Mouse (Mus musculus) embryonic facial prominence, embryonic 11.5 days (tissue): Measurements from ENCODE around the gene Kifap3. TPM values are rescaled to one million over a fixed set of nuclear protein-coding genes. Genes with fewer than 3 reads are reported as not detected.
"Not testable (repeated sequence)": the region's sequence is repeated elsewhere in the genome, so short reads cannot be mapped to it uniquely, and the experiment has no call there.

ENCODE experiments used
- ATAC-seq: fragments of 200-750 bp; cut with Nextera tagmentation; replicated peaks from 2 replicates; pipeline ENCODE4 v1.8.0; 2017; ENCODE audit warnings: low read depth; ENCODE audit not compliant: insufficient number of reproducible peaks, low FRiP score, low TSS enrichment
- DNase-seq: peaks from one replicate; pipeline ENCODE4 v3.0.0-alpha.2; 2015; ENCODE audit warnings: low spot score
- H3K27ac ChIP-seq: fragments of 300-500 bp; sonication (generic); replicated peaks from 2 replicates; pipeline ENCODE4 v1.5.1; 2014; ENCODE audit warnings: mild to moderate bottlenecking, low read depth, low read length, control low read depth
- H3K27me3 ChIP-seq: fragments of 300-500 bp; sonication (generic); 2 replicates; pipeline ENCODE4 v1.6.1; 2014; ENCODE audit warnings: mild to moderate bottlenecking, low read length, moderate library complexity, mixed read lengths; ENCODE audit not compliant: control insufficient read depth, insufficient read depth
- H3K36me3 ChIP-seq: fragments of 300-500 bp; sonication (generic); replicated peaks from 2 replicates; pipeline ENCODE4 v1.6.1; 2014; ENCODE audit warnings: low read depth, mild to moderate bottlenecking, low read length, moderate library complexity, mixed read lengths; ENCODE audit not compliant: control insufficient read depth, insufficient read depth
- H3K4me1 ChIP-seq: fragments of 300-500 bp; sonication (generic); 2 replicates; pipeline ENCODE4 v1.6.1; 2014; ENCODE audit warnings: low read length, mixed read lengths; ENCODE audit not compliant: control insufficient read depth, insufficient read depth
- H3K4me2 ChIP-seq: fragments of 300-500 bp; sonication (generic); 2 replicates; pipeline ENCODE4 v1.6.1; 2014; ENCODE audit warnings: low read depth, mild to moderate bottlenecking, control low read depth, low read length, moderate library complexity
- H3K4me3 ChIP-seq: fragments of 300-500 bp; sonication (generic); 2 replicates; pipeline ENCODE4 v1.5.1; 2014; ENCODE audit warnings: low read depth, low read length, control low read depth
- H3K9ac ChIP-seq: fragments of 300-500 bp; sonication (generic); replicated peaks from 2 replicates; pipeline ENCODE4 v1.6.1; 2014; ENCODE audit warnings: mild to moderate bottlenecking, control low read depth, low read length
- H3K9me3 ChIP-seq: fragments of 300-500 bp; sonication (generic); replicated peaks from 2 replicates; pipeline ENCODE4 v1.6.1; 2016; ENCODE audit warnings: mild to moderate bottlenecking, low read length, inconsistent platforms, mixed read lengths; ENCODE audit not compliant: control insufficient read depth
- WGBS: fragments of 180-500 bp; shearing (Covaris S2); extraction: QIAGEN DNeasy Blood & Tissue Kit; methylation state at CpG from one replicate; pipeline ENCODE4 v1.1.7; 2014; 5-methylcytosine and 5-hydroxymethylcytosine counted together
- polyA plus RNA-seq: library from polyadenylated mRNA; unstranded; fragments of >200 nt; fragmentation: Nextera tagmentation; extraction: Ambion mirVana; gene quantifications from 2 replicates; pipeline ENCODE4 v1.2.1, GENCODE M21; 2014

Gene Kifap3
- polyA plus RNA-seq, 1 experiment from 2014 or later = 79.4 TPM

- Histone ChIP-seq H3K4me1 (no peaks in the 10 kb centered on the region), H3K4me3 (no peak overlapping the region), H3K4me2 (no peak overlapping the region), H3K27ac (no peak overlapping the region), H3K36me3 (no peaks in the 10 kb centered on the region), H3K9ac (no peak overlapping the region), H3K27me3 (no peaks in the 10 kb centered on the region), H3K9me3 (no peaks in the 10 kb centered on the region)
- WGBS = 74% methylated on average over 4 of the region's 4 CpGs
- ATAC-seq (no peak), DNase-seq (no peak)
Measured at GRCm38 (mm10) chr1:163821365-163821764, 42.0 kb downstream of the Kifap3 start.

- no peak for DNase-seq
- H3K36me3 ChIP-seq = no peaks in the 10 kb centered on the region
- H3K27ac ChIP-seq = no peak overlapping the region
- no peak overlapping the region for H3K4me3 ChIP-seq
- no peaks in the 10 kb centered on the region for H3K27me3 ChIP-seq
- ATAC-seq = no peak
- H3K9me3 ChIP-seq = no peaks in the 10 kb centered on the region
- no peak overlapping the region for H3K9ac ChIP-seq
- no peak overlapping the region for H3K4me2 ChIP-seq
- no peaks in the 10 kb centered on the region for H3K4me1 ChIP-seq
Measured at GRCm38 (mm10) chr1:163829482-163829881, 50.1 kb downstream of the Kifap3 start.

GRCm38 (mm10) chr1:163834066-163834465 lies 54.7 kb downstream of the Kifap3 start:
- no peaks in the 10 kb centered on the region for H3K27me3 ChIP-seq
- ATAC-seq = no peak
- H3K4me1 ChIP-seq = no peaks in the 10 kb centered on the region
- no peak overlapping the region for H3K4me3 ChIP-seq
- H3K4me2 ChIP-seq = no peak overlapping the region
- DNase-seq = peak; percentile 59
- no peak overlapping the region for H3K27ac ChIP-seq
- H3K9me3 ChIP-seq = no peaks in the 10 kb centered on the region
- WGBS = 49% methylated on average over 1 of the region's 1 CpGs
- H3K36me3 ChIP-seq = no peaks in the 10 kb centered on the region
- no peak overlapping the region for H3K9ac ChIP-seq

- Histone ChIP-seq H3K27ac (no peak overlapping the region), H3K36me3 (no peaks in the 10 kb centered on the region), H3K4me1 (no peaks in the 10 kb centered on the region), H3K4me2 (no peak overlapping the region), H3K9me3 (no peaks in the 10 kb centered on the region), H3K4me3 (no peak overlapping the region), H3K27me3 (no peaks in the 10 kb centered on the region), H3K9ac (no peak overlapping the region)
- no peak for DNase-seq
- ATAC-seq = no peak
- WGBS = 84% methylated on average over 2 of the region's 2 CpGs
Measured at GRCm38 (mm10) chr1:163835062-163835461, 55.7 kb downstream of the Kifap3 start.

GRCm38 (mm10) chr1:163838482-163838881 lies 59.1 kb downstream of the Kifap3 start:
- ATAC-seq, H3K4me1 ChIP-seq, H3K9me3 ChIP-seq, H3K9ac ChIP-seq, H3K27me3 ChIP-seq, H3K36me3 ChIP-seq, H3K4me3 ChIP-seq, DNase-seq, H3K4me2 ChIP-seq, H3K27ac ChIP-seq: not testable (repeated sequence)
- WGBS = 92% methylated on average over 3 of the region's 3 CpGs

GRCm38 (mm10) chr1:163840555-163840954 lies 61.2 kb downstream of the Kifap3 start:
- Histone ChIP-seq H3K36me3 (no peaks in the 10 kb centered on the region), H3K27ac (no peak overlapping the region), H3K9ac (no peak overlapping the region), H3K9me3 (no peaks in the 10 kb centered on the region), H3K4me3 (no peak overlapping the region), H3K4me2 (no peak overlapping the region), H3K4me1 (no peaks in the 10 kb centered on the region), H3K27me3 (no peaks in the 10 kb centered on the region)
- no peak for ATAC-seq
- no peak for DNase-seq
- 89% methylated on average over 8 of the region's 8 CpGs for WGBS

GRCm38 (mm10) chr1:163842238-163842637 lies 62.9 kb downstream of the Kifap3 start:
- Histone ChIP-seq H3K4me3 (no peak overlapping the region), H3K27me3 (no peaks in the 10 kb centered on the region), H3K9me3 (no peaks in the 10 kb centered on the region), H3K4me2 (no peak overlapping the region), H3K36me3 (no peaks in the 10 kb centered on the region), H3K27ac (no peak overlapping the region), H3K4me1 (no peaks in the 10 kb centered on the region), H3K9ac (no peak overlapping the region)
- 67% methylated on average over 2 of the region's 2 CpGs for WGBS
- DNase-seq (peak; percentile 41), ATAC-seq (no peak; the same call in 1 of the 2 replicates)

GRCm38 (mm10) chr1:163843899-163844298 lies 64.5 kb downstream of the Kifap3 start:
- H3K9ac ChIP-seq = no peak overlapping the region
- no peak overlapping the region for H3K27ac ChIP-seq
- ATAC-seq (no peak), DNase-seq (peak; percentile 75)
- H3K4me3 ChIP-seq = no peak overlapping the region
- H3K9me3 ChIP-seq = no peaks in the 10 kb centered on the region
- H3K27me3 ChIP-seq = no peaks in the 10 kb centered on the region
- H3K4me1 ChIP-seq = no peaks in the 10 kb centered on the region
- H3K36me3 ChIP-seq = no peaks in the 10 kb centered on the region
- H3K4me2 ChIP-seq = no peak overlapping the region
